Mouse (Mus musculus): ENCODE measurements around the gene Olfr589.
"Not testable (repeated sequence)": the region's sequence is repeated elsewhere in the genome, so short reads cannot be mapped to it uniquely, and the experiment has no call there.

Olfr589 gene

DNA sequence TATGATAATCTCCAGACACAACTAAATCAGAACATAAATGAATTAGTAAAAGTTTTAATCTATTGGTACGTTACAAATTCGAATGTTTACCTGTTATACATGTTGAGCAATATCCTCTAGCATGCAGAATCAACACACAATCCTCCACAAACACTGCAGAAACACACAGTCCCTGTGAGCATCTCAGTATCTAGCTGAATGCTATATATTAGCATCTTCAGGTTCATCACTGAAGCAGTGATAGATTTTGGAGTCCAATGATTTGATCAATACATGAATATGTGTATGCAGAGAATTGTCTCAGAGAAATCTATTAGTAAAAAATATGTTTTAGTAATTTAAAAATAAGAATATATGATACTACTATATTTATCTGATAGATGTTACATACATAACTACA lies at the start of gene Olfr589:
Gene Olfr589, minus strand, starts transcription at position 101 of the 400 bp plus-strand sequence.
- no peak for DNase-seq (ENCODE audit: low read depth in 1 of 2, low spot score in 2 of 2)

DNA sequence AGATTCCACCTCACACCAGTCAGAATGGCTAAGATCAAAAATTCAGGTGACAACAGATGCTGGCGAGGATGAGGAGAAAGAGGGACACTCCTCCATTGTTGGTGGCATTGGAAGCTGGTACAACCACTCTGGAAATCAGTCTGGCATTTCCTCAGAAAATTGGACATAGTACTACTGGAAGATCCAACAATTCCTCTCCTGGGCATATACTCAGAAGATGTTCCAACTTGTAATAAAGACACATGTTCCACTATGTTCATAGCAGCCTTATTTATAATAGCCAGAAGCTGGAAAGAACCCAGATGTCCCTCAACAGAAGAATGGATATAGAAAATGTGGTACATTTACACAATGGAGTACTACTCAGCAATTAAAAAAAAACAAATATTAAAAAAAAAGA lies 28.3 kb upstream of the Olfr589 start, which contains the start of gene Olfr592:
Gene Olfr592, plus strand, starts transcription at position 301 of the 400 bp plus-strand sequence.
- not testable (repeated sequence) for DNase-seq (ENCODE audit: low read depth in 1 of 2, low spot score in 2 of 2)

DNA sequence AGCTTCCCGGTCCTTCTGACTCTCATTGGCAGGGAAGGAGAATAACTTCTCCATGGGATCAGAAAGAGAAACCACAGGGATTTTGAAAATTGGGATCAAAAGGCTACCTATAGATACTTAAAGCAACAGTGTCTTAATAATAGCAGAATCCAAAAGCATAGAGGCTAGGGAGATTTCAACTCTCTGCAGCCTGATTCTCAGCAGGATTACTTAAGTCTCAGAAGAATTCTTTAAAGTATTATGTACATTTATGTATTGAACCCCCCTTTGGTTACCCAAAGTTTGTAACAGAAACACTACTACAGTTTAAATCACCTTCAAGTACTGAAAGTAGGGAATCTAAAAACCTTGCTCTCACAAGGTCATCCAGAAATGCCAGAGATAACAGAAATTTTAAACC lies 22.1 kb upstream of the Olfr589 start, which contains the start of gene Olfr591:
Gene Olfr591, minus strand, starts transcription at position 101 of the 400 bp plus-strand sequence.
- no peak for DNase-seq (ENCODE audit: low read depth in 1 of 2, low spot score in 2 of 2)

DNA sequence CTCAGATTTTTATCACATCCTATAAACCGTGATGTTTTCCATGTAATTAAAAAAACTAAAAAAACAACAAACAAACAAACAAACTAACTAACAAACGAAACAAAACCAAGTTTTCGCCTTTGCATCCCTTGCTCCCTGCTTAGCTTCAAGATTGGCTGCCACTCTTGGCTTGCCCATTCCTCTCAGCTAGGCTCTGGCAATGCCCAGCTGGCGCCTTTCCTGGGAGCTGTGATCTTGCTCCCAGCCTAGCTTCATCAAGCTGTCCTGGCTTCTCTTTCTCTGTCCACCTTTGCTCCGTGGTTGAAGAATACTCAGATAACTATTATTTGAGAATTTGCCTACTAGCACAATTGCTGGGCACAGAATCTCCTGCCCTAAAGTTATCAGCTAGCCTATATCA lies 13.5 kb upstream of the Olfr589 start:
- no peak for DNase-seq (ENCODE audit: low read depth in 1 of 2, low spot score in 2 of 2)

DNA sequence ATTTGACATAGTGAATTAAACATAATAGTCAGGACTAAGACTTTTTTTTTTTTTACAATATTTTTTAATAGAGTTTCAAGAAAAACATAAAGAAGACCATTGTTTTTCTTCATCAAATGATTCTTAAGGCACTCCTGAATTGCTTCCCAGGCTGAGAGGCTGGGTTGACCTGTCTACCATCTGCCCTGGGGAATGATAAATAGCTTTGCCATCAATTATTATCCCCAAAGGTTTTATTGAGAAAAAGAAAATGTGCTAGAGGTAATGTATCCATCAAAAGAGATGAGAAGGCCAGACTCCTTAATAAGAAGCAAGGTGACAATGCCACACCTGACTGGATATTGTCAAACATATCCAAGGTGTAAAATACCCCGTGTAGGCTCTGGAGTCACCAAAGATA lies 15.6 kb downstream of the Olfr589 start, which contains the start of gene Olfr588-ps1:
Gene Olfr588-ps1, plus strand, starts transcription at position 301 of the 400 bp plus-strand sequence.
- no peak for DNase-seq (ENCODE audit: low read depth in 1 of 2, low spot score in 2 of 2)

DNA sequence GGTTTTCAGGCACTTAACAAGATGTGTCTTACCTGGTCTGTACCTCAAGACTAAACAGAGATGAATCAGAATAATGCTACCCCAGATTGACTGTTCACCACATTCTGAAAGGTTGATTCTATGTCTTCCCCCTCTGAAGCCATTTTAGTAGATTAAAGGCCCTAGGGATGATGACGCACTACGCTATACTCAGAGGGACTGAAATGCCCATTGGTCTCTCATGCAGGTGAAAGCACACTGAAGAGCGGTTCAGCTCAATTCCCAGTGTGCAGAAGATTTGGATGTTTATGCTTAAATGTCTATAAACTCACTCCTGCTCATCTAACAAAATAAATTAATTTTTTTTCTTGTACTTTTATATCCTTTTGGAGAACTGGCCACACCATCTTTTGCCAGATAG lies 30.6 kb downstream of the Olfr589 start, which contains the start of gene Olfr586:
Gene Olfr586, minus strand, starts transcription at position 101 of the 400 bp plus-strand sequence.
- no peak for DNase-seq (ENCODE audit: low read depth in 1 of 2, low spot score in 2 of 2)

DNA sequence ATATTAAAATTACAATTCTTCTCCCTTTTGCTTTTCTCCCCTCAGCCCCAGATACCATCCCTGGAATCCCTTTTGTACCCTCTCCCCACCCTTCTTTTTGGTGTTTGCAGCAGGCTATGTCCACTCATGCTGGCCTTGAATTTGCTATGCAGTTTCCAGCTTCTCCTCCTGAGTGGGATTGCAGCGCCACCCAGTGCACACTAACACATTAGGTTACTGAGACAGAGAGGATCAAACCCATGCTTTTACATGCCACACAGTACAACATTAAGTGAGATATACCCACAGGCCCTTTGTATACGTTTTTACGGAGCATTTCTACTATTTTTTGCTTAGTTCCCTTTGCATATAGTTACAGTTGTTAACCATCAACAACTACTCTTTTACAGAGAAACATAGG lies 36.8 kb downstream of the Olfr589 start:
- DNase-seq (ENCODE audit: low read depth in 1 of 2, low spot score in 2 of 2), result no peak
